Mouse (Mus musculus) embryonic facial prominence, embryonic 14.5 days (tissue): ENCODE data around the gene Clint1. TPM values are rescaled to one million over a fixed set of nuclear protein-coding genes. Genes with fewer than 3 reads are reported as not detected.
A peak's percentile ranks its signal among the peaks of the same experiment; 100 is the strongest.

Experiments used
- ATAC-seq: fragments of 200-750 bp; cut with Nextera tagmentation; 2 replicates; pipeline ENCODE4 v1.8.0; 2017; ENCODE audit warnings: low read depth, moderate number of reproducible peaks, moderate TSS enrichment
- DNase-seq: peaks from one replicate; pipeline ENCODE4 v3.0.0-alpha.2; 2015; ENCODE audit warnings: low spot score
- H3K27ac ChIP-seq: fragments of 300-500 bp; sonication (generic); replicated peaks from 2 replicates; pipeline ENCODE4 v1.5.1; 2014; ENCODE audit warnings: low read depth, mild to moderate bottlenecking, low read length, moderate library complexity
- H3K27me3 ChIP-seq: fragments of 300-500 bp; sonication (generic); replicated peaks from 2 replicates; pipeline ENCODE4 v1.6.1; 2014; ENCODE audit warnings: low read length; ENCODE audit not compliant: control insufficient read depth, insufficient read depth
- H3K36me3 ChIP-seq: fragments of 300-500 bp; sonication (generic); 2 replicates; pipeline ENCODE4 v1.6.1; 2014; ENCODE audit warnings: low read length, mixed read lengths; ENCODE audit not compliant: control insufficient read depth, insufficient read depth
- H3K4me1 ChIP-seq: fragments of 300-500 bp; sonication (generic); 2 replicates; pipeline ENCODE4 v1.6.1; 2014; ENCODE audit warnings: antibody characterized with exemption, low read length; ENCODE audit not compliant: control insufficient read depth, insufficient read depth
- H3K4me2 ChIP-seq: fragments of 300-500 bp; sonication (generic); 2 replicates; pipeline ENCODE4 v1.6.1; 2014; ENCODE audit warnings: low read depth, mild to moderate bottlenecking, low read length, moderate library complexity, mixed read lengths
- H3K4me3 ChIP-seq: fragments of 300-500 bp; sonication (generic); 2 replicates; pipeline ENCODE4 v1.5.1; 2014; ENCODE audit warnings: low read depth, mild to moderate bottlenecking, low read length
- H3K9ac ChIP-seq: fragments of 300-500 bp; sonication (generic); 2 replicates; pipeline ENCODE4 v1.6.1; 2014; ENCODE audit warnings: low read depth, mild to moderate bottlenecking, low read length, moderate library complexity, mixed read lengths
- H3K9me3 ChIP-seq: fragments of 300-500 bp; sonication (generic); 2 replicates; pipeline ENCODE4 v1.6.1; 2016; ENCODE audit warnings: low read length; ENCODE audit not compliant: control insufficient read depth
- WGBS: fragments of 180-500 bp; shearing (Covaris S2); extraction: QIAGEN DNeasy Blood & Tissue Kit; methylation state at CpG from one replicate; pipeline ENCODE4 v1.1.7; 2014; 5-methylcytosine and 5-hydroxymethylcytosine counted together
- polyA plus RNA-seq: library from polyadenylated mRNA; unstranded; fragments of >200 nt; fragmentation: Nextera tagmentation; extraction: Ambion mirVana; gene quantifications from 2 replicates; pipeline ENCODE4 v1.2.1, GENCODE M21; 2014

The Clint1 gene
- polyA plus RNA-seq, 1 experiment from 2014 or later, result 79.1 TPM

DNA sequence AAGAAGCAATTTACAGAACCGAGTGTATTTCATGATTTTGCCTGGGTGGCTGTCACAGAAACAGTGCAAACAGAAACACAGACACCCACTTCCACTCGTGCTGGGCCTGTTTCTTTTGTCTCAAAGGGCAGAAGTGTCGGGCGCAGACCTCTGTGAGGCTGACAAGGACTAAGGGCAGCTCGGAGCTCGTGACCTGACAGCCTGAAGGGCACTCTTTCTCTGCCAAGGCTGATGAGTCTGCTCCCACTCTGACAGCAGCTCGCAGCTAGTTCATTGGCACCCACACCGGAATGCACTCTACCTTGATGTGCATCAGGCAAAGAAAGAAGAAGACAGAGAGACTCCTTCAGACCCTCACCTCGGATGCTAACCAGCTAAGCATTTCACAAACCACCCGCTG, 77.7 kb downstream of the Clint1 start:
- H3K9ac ChIP-seq, result no peak overlapping the region
- no peaks in the 10 kb centered on the region for H3K4me1 ChIP-seq
- no peak overlapping the region for H3K27ac ChIP-seq
- peaks cover 20% of the 10 kb centered on the region for H3K36me3 ChIP-seq
- H3K4me2 ChIP-seq, result no peak overlapping the region
- DNase-seq (no peak), ATAC-seq (no peak)
- WGBS, result 88% methylated on average over 10 of the region's 10 CpGs
- no peaks in the 10 kb centered on the region for H3K9me3 ChIP-seq
- no peaks in the 10 kb centered on the region for H3K27me3 ChIP-seq
- no peak overlapping the region for H3K4me3 ChIP-seq

DNA sequence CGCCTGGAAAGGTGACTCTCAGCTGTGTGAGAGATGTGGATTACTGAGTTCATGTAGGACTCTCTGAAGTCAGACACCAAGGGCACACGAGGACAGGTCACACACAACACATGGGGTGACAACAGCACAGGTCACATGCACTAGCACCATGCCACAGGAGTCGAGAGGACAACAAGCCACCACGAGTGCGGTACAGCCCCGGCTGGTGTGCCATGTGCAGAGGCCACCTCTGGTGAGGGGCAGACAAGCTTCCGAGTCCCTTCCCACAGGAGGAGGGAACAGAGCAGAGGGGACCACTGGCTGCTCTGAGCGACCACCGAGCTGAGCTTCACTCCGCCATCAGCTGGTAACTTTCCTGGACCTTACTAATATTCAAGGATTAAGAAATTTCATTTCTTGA, 80.9 kb downstream of the Clint1 start:
- Histone ChIP-seq H3K36me3 (peaks cover 50% of the 10 kb centered on the region), H3K4me1 (no peaks in the 10 kb centered on the region), H3K9me3 (no peaks in the 10 kb centered on the region), H3K9ac (no peak overlapping the region), H3K4me2 (no peak overlapping the region), H3K27me3 (no peaks in the 10 kb centered on the region), H3K27ac (no peak overlapping the region), H3K4me3 (no peak overlapping the region)
- no peak for DNase-seq
- WGBS, result 90% methylated on average over 10 of the region's 10 CpGs
- no peak for ATAC-seq

DNA sequence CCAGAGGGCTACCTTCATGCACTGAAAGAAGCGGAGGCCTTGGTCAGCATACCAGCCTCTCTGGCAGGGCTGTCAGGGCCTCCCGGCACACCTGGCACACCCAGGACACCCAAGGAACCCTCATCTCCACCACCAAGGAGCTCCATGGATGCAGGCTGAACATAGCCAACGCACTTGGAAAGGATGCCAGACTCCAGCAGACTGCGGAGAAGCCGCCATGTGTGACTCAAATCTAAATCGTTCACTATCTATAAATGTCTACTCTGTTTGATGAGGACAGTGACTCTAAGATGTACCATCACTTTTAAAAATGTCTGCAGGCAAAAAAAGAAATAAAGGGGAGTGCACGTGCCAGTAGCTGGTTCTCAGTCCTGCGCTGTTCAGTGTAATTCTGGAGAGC, 85.6 kb downstream of the Clint1 start:
- no peak for ATAC-seq
- H3K36me3 ChIP-seq, result peaks cover 48% of the 10 kb centered on the region
- WGBS, result 93% methylated on average over 8 of the region's 8 CpGs

DNA sequence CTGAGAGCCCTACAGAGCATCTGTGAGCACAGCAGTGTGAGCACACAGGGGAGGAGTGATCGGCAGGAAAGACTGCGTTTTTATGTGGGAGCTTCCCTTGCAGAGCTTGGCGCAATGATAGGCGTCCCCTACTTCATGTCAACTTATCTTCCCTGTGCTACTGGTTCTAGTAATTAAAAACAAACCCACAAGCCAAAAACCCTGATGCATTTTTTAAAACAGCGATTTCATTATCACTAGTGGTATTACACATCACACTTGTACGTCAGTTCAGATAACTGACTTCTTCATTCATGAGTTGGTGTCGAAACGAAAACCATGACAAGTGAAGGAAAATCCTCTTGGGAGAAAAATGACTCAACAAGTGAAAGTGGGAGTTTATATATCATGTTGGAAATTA, 87.1 kb downstream of the Clint1 start:
- Histone ChIP-seq H3K27me3 (no peaks in the 10 kb centered on the region), H3K36me3 (peaks cover 34% of the 10 kb centered on the region), H3K4me2 (no peak overlapping the region), H3K9ac (no peak overlapping the region), H3K4me3 (no peak overlapping the region), H3K27ac (no peak overlapping the region), H3K4me1 (peaks cover 12% of the 10 kb centered on the region), H3K9me3 (no peaks in the 10 kb centered on the region)
- 93% methylated on average over 8 of the region's 8 CpGs for WGBS
- no peak for DNase-seq
- ATAC-seq, result no peak

More for the DNA sequence above, 85.6 kb downstream of the Clint1 start:
- H3K9me3 ChIP-seq, result no peaks in the 10 kb centered on the region
- H3K27ac ChIP-seq, result no peak overlapping the region
- no peak overlapping the region for H3K4me3 ChIP-seq
- no peaks in the 10 kb centered on the region for H3K27me3 ChIP-seq
- no peak for DNase-seq
- no peaks in the 10 kb centered on the region for H3K4me1 ChIP-seq
- H3K9ac ChIP-seq, result no peak overlapping the region
- no peak overlapping the region for H3K4me2 ChIP-seq

DNA sequence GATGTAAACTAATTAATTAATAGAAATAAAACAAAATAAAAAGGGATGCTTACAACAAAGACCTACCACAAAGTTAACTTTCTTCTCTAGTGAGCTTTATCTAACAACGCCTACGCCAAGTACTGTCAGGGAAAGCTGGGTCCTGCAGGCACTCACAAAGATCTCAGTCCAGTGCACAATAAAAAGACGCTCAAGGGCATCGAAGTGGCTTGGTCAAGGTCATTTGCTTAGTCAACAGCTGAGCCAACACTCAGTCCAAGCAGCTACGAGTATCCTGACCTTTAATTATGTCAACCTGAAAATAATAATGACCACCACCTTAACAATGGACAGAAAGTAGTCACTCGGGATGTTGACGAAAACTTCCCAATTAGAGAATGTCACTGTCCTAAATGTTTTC, 90.4 kb downstream of the Clint1 start:
- H3K9me3 ChIP-seq, result no peaks in the 10 kb centered on the region
- H3K36me3 ChIP-seq, result peaks cover 4% of the 10 kb centered on the region; the same call in 1 of the 2 replicates
- H3K27me3 ChIP-seq, result no peaks in the 10 kb centered on the region
- peaks cover 13% of the 10 kb centered on the region for H3K4me1 ChIP-seq
- ATAC-seq (no peak), DNase-seq (no peak)
- 88% methylated on average over 7 of the region's 7 CpGs for WGBS
- no peak overlapping the region for H3K27ac ChIP-seq
- no peak overlapping the region for H3K4me3 ChIP-seq
- no peak overlapping the region for H3K4me2 ChIP-seq
- H3K9ac ChIP-seq, result no peak overlapping the region

DNA sequence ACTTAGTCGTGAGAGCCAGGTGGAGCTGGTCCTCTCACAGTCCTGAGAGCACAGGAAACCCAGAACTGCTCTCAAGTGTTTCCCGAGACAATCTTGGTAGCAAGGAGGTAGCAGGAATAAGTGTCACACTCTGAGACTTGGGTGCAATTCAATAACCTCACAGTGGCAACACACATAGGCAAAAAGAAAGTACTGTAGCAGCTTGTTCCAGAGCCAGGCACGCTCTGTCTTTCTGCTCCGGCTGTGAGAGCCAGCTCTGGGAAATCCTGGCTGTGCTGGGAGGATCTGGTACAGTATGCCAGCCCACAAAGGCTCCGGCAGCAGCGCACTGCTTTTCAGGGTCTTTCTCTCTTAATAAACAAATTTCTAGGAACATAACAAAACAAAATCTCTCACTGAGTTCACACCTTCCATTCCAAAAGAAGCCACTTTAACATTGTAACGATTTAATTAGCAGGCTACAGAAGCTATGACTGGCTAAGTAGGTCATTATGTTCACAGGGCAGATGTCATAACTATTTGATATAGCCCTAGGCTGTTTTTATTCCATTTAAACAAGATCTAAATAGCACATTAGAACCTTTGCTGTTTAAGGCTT, 91.4 kb downstream of the Clint1 start:
- Histone ChIP-seq H3K9ac (peak overlapping the region; percentile 83; the same call in 1 of the 2 replicates), H3K9me3 (no peaks in the 10 kb centered on the region), H3K4me3 (peak overlapping the region; percentile 84), H3K36me3 (peaks cover 3% of the 10 kb centered on the region; the same call in 1 of the 2 replicates), H3K27me3 (no peaks in the 10 kb centered on the region), H3K4me1 (peaks cover 13% of the 10 kb centered on the region), H3K4me2 (peak overlapping the region; percentile 89), H3K27ac (no peak overlapping the region)
- 58% methylated on average over 7 of the region's 7 CpGs for WGBS
- DNase-seq (no peak), ATAC-seq (no peak)

DNA sequence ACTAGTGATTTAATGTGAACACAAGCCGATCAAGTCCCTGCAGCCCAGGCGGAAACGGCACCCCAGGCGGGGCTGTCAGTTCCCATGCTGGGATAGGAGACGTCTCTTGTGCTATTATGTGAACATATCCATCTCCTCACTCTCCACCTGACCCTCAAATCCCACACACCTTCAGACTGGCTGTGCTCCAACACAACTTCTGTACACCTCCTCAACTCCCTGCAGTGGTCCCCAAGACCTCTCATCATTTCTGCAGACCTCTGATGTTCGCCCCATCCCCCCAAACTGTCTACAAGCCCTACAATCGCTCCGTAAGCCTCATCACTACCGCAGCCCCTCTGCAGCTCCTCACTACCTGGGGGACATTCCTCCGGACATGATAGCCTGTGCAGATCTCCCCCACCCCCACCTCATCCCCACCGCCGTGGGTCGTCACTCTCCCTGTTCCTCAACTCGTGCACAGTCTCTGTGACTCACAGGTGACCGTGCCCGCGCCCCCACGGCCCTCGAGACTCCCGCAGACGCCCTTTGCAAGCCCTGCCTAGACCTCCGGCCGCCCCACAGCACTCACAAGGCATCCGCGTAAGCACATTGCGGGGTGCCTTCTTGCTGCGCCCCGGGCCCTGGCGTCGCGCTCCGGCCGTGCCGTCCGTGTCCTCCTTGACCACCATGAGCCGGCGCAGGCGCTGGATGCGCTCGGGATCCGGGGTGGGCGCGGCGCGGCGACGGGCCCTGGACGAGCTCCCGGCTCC, 92.2 kb downstream of the Clint1 start:
- Histone ChIP-seq H3K27me3 (no peaks in the 10 kb centered on the region), H3K36me3 (peaks cover 11% of the 10 kb centered on the region; the same call in 1 of the 2 replicates)
- WGBS, result 1% methylated on average over 30 of the region's 49 CpGs

DNA sequence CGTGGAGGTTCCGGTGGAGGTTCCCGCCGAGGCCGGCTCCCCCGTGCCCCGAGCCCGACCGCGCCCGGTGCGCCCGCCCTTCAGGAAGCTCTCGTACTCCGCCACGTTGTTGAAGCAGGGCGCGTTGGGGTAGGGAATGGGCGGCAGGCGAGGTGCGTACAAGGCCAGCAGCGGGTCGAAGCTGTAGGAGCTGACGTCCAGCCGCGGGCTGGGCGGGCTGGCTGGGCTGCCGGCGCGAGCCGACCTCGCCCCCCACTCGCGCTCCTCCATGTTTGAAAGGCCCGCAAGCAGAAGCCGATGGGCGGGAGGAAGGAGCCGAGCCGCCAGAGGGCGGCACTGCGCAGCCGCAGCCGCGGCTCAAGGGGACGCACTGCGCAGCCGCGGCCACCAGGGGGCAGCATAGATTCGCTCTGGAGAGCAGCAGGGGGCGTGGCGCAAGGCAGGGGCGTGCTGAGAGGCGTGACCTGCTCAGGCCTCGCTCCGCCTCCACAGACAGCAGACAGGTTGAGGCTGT, 92.8 kb downstream of the Clint1 start, which contains the start of gene Lsm11:
TSS of gene Lsm11 (minus strand) at position 293 of the 514 bp plus-strand sequence.
- H3K4me1 ChIP-seq, result peaks cover 13% of the 10 kb centered on the region
- DNase-seq (peak; percentile 93), ATAC-seq (peak; percentile 91)
- 1% methylated on average over 19 of the region's 55 CpGs for WGBS
- H3K27me3 ChIP-seq, result no peaks in the 10 kb centered on the region
- no peak within 1 kb of the TSS for H3K27ac ChIP-seq
- peak within 1 kb of the TSS; percentile 83 for H3K9ac ChIP-seq
- peaks cover 17% of the 10 kb centered on the region for H3K36me3 ChIP-seq
- H3K4me2 ChIP-seq, result peak within 1 kb of the TSS; percentile 89
- no peaks in the 10 kb centered on the region for H3K9me3 ChIP-seq
- H3K4me3 ChIP-seq, result peak within 1 kb of the TSS; percentile 84

More for the DNA sequence above, 92.2 kb downstream of the Clint1 start:
- Histone ChIP-seq H3K4me3 (peak overlapping the region; percentile 84), H3K9ac (peak overlapping the region; percentile 83), H3K9me3 (no peaks in the 10 kb centered on the region), H3K4me2 (peak overlapping the region; percentile 89), H3K27ac (no peak overlapping the region), H3K4me1 (peaks cover 13% of the 10 kb centered on the region)
- DNase-seq, result peak; percentile 45
- ATAC-seq, result peak; percentile 68
